Mouse (Mus musculus) neural tube, embryonic 12.5 days (tissue): ENCODE results near the gene Nlrp6. TPM values are rescaled to one million over a fixed set of nuclear protein-coding genes. Genes with fewer than 3 reads are reported as not detected.

Experiments used
- ATAC-seq: fragments of 200-750 bp; cut with Nextera tagmentation; 2 replicates; pipeline ENCODE4 v1.8.0; 2017; ENCODE audit warnings: low read depth, mild to moderate bottlenecking, moderate TSS enrichment, moderate library complexity; ENCODE audit not compliant: low FRiP score
- H3K27ac ChIP-seq: fragments of 300-500 bp; sonication (generic); 2 replicates; pipeline ENCODE4 v1.5.1; 2016
- H3K27me3 ChIP-seq: fragments of 300-500 bp; sonication (generic); replicated peaks from 2 replicates; pipeline ENCODE4 v1.6.1; 2016; ENCODE audit warnings: mild to moderate bottlenecking
- H3K36me3 ChIP-seq: fragments of 300-500 bp; sonication (generic); 2 replicates; pipeline ENCODE4 v1.6.1; 2016; ENCODE audit warnings: mild to moderate bottlenecking
- H3K4me1 ChIP-seq: fragments of 300-500 bp; sonication (generic); 2 replicates; pipeline ENCODE4 v1.6.1; 2016
- H3K4me2 ChIP-seq: fragments of 300-500 bp; sonication (generic); replicated peaks from 2 replicates; pipeline ENCODE4 v1.6.1; 2016; ENCODE audit warnings: mild to moderate bottlenecking
- H3K4me3 ChIP-seq: fragments of 300-500 bp; sonication (generic); 2 replicates; pipeline ENCODE4 v1.5.1; 2016
- H3K9ac ChIP-seq: fragments of 300-500 bp; sonication (generic); 2 replicates; pipeline ENCODE4 v1.6.1; 2016; ENCODE audit warnings: mild to moderate bottlenecking
- H3K9me3 ChIP-seq: fragments of 300-500 bp; sonication (generic); 2 replicates; pipeline ENCODE4 v1.6.1; 2016; ENCODE audit warnings: mild to moderate bottlenecking
- WGBS: fragments of 180-500 bp; shearing (Covaris S2); methylation state at CpG from one replicate; pipeline ENCODE4 v1.1.7; 2016; 5-methylcytosine and 5-hydroxymethylcytosine counted together
- polyA plus RNA-seq: library from polyadenylated mRNA; unstranded; fragments of >200 nt; fragmentation: Nextera tagmentation; extraction: Ambion mirVana; gene quantifications from 2 replicates; pipeline ENCODE4 v1.2.1, GENCODE M21; 2016

Gene Nlrp6
- polyA plus RNA-seq, 1 experiment from 2014 or later, result 0.08 TPM

- Histone ChIP-seq H3K9me3 (no peaks in the 10 kb centered on the region), H3K9ac (0 out of 2 replicates have a peak overlapping the region, but pooled peaks have one; percentile 13), H3K4me1 (no peaks in the 10 kb centered on the region), H3K4me3 (no peak overlapping the region), H3K4me2 (no peak overlapping the region), H3K27me3 (no peaks in the 10 kb centered on the region), H3K27ac (no peak overlapping the region), H3K36me3 (peaks cover 49% of the 10 kb centered on the region)
- ATAC-seq, result no peak
- WGBS, result 81% methylated on average over 3 of the region's 3 CpGs
Observed at GRCm38 (mm10) chr7:140899121-140899520, 21.6 kb upstream of the Nlrp6 start.

GRCm38 (mm10) chr7:140900220-140900619 lies 20.5 kb upstream of the Nlrp6 start, which contains the start of gene Cox8b:
Gene Cox8b, minus strand, starts transcription at chr7:140900446.
- ATAC-seq, result no peak
- H3K9me3 ChIP-seq, result no peaks in the 10 kb centered on the region
- no peak within 1 kb of the TSS for H3K9ac ChIP-seq
- H3K4me1 ChIP-seq, result no peaks in the 10 kb centered on the region
- H3K4me3 ChIP-seq, result no peak within 1 kb of the TSS
- no peak within 1 kb of the TSS for H3K27ac ChIP-seq
- no peak within 1 kb of the TSS for H3K4me2 ChIP-seq
- peaks cover 40% of the 10 kb centered on the region for H3K36me3 ChIP-seq
- WGBS, result 82% methylated on average over 10 of the region's 10 CpGs
- H3K27me3 ChIP-seq, result no peaks in the 10 kb centered on the region

- Histone ChIP-seq H3K36me3 (peaks cover 23% of the 10 kb centered on the region), H3K4me2 (no peak overlapping the region), H3K27me3 (no peaks in the 10 kb centered on the region), H3K4me3 (no peak overlapping the region), H3K4me1 (no peaks in the 10 kb centered on the region), H3K9me3 (no peaks in the 10 kb centered on the region), H3K9ac (no peak overlapping the region), H3K27ac (no peak overlapping the region)
- ATAC-seq, result no peak
- 80% methylated on average over 15 of the region's 15 CpGs for WGBS
Observed at GRCm38 (mm10) chr7:140902036-140902875, 18.4 kb upstream of the Nlrp6 start.

- Histone ChIP-seq H3K36me3 (peaks cover 14% of the 10 kb centered on the region), H3K4me3 (no peak overlapping the region), H3K4me2 (no peak overlapping the region), H3K27me3 (no peaks in the 10 kb centered on the region), H3K9me3 (no peaks in the 10 kb centered on the region), H3K4me1 (no peaks in the 10 kb centered on the region), H3K27ac (no peak overlapping the region), H3K9ac (no peak overlapping the region)
- WGBS, result 24% methylated on average over 13 of the region's 13 CpGs
- ATAC-seq, result peak; percentile 67; the same call in 1 of the 2 replicates
Observed at GRCm38 (mm10) chr7:140903212-140903611, 17.5 kb upstream of the Nlrp6 start.

- Histone ChIP-seq H3K27me3 (no peaks in the 10 kb centered on the region), H3K27ac (no peak overlapping the region), H3K9me3 (no peaks in the 10 kb centered on the region), H3K4me2 (no peak overlapping the region), H3K36me3 (no peaks in the 10 kb centered on the region), H3K4me3 (no peak overlapping the region), H3K9ac (no peak overlapping the region), H3K4me1 (peaks cover 4% of the 10 kb centered on the region; the same call in 1 of the 2 replicates)
- WGBS, result 84% methylated on average over 2 of the region's 2 CpGs
- ATAC-seq, result no peak
Observed at GRCm38 (mm10) chr7:140905642-140906081, 15.0 kb upstream of the Nlrp6 start.

DNA sequence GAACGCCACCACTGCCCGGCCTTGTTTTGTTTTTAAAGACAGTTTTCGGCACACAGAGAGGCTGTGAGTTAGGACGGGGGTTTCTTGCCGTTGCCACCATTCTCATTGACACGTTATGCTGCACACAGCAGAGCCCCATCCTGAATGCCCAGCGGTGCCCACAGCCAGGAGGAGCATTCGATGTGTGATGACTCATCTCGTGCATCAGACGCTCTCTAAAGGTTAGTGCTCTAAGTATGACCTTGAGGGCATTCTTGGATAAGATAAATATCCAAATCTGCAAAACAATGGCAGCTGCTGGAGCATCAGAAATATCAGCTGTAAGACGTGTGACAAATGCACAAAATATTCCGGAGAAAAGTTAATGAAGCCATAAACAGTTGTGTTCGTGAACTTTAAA lies 13.6 kb upstream of the Nlrp6 start:
- Histone ChIP-seq H3K4me1 (peaks cover 4% of the 10 kb centered on the region; the same call in 1 of the 2 replicates), H3K9ac (no peak overlapping the region), H3K27ac (no peak overlapping the region), H3K4me3 (no peak overlapping the region), H3K36me3 (no peaks in the 10 kb centered on the region), H3K9me3 (no peaks in the 10 kb centered on the region), H3K4me2 (no peak overlapping the region), H3K27me3 (no peaks in the 10 kb centered on the region)
- no peak for ATAC-seq
- 83% methylated on average over 13 of the region's 13 CpGs for WGBS

DNA sequence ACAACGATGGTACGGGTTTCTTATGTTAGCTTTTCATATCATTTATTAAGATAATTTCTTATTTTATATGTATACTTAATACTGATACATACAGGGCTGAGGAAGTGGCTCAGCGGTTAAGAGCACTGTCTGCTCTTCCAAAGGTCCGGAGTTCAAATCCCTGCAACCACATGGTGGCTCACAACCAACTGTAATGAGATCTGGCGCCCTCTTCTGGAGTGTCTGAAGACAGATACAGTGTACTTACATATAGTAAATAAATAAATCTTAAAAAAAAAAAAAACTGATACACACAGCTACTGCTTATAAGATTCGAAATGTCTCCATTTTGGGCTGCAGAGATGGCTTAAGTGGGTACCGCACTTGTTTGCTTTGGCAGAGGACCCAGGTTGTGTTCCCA lies 13.0 kb upstream of the Nlrp6 start:
- no peaks in the 10 kb centered on the region for H3K9me3 ChIP-seq
- H3K27ac ChIP-seq, result no peak overlapping the region
- H3K9ac ChIP-seq, result no peak overlapping the region
- 86% methylated on average over 7 of the region's 7 CpGs for WGBS
- H3K4me2 ChIP-seq, result no peak overlapping the region
- H3K36me3 ChIP-seq, result no peaks in the 10 kb centered on the region
- H3K27me3 ChIP-seq, result no peaks in the 10 kb centered on the region
- H3K4me1 ChIP-seq, result peaks cover 4% of the 10 kb centered on the region; the same call in 1 of the 2 replicates
- no peak for ATAC-seq
- no peak overlapping the region for H3K4me3 ChIP-seq

GRCm38 (mm10) chr7:140908181-140908580 lies 12.5 kb upstream of the Nlrp6 start:
- Histone ChIP-seq H3K4me2 (peak overlapping the region; percentile 69), H3K4me1 (peaks cover 4% of the 10 kb centered on the region; the same call in 1 of the 2 replicates), H3K36me3 (no peaks in the 10 kb centered on the region), H3K9ac (no peak overlapping the region), H3K4me3 (no peak overlapping the region), H3K27me3 (no peaks in the 10 kb centered on the region), H3K27ac (no peak overlapping the region), H3K9me3 (no peaks in the 10 kb centered on the region)
- no peak for ATAC-seq
- WGBS, result 52% methylated on average over 7 of the region's 7 CpGs

- H3K9ac ChIP-seq, result no peak overlapping the region
- ATAC-seq, result peak; percentile 48; the same call in 1 of the 2 replicates
- peaks cover 4% of the 10 kb centered on the region; the same call in 1 of the 2 replicates for H3K4me1 ChIP-seq
- H3K4me3 ChIP-seq, result peak overlapping the region; percentile 27
- H3K9me3 ChIP-seq, result no peaks in the 10 kb centered on the region
- H3K27me3 ChIP-seq, result no peaks in the 10 kb centered on the region
- no peak overlapping the region for H3K27ac ChIP-seq
- H3K36me3 ChIP-seq, result no peaks in the 10 kb centered on the region
- H3K4me2 ChIP-seq, result peak overlapping the region; percentile 69
- 1% methylated on average over 19 of the region's 19 CpGs for WGBS
Observed at GRCm38 (mm10) chr7:140908634-140909107, 12.0 kb upstream of the Nlrp6 start.

DNA sequence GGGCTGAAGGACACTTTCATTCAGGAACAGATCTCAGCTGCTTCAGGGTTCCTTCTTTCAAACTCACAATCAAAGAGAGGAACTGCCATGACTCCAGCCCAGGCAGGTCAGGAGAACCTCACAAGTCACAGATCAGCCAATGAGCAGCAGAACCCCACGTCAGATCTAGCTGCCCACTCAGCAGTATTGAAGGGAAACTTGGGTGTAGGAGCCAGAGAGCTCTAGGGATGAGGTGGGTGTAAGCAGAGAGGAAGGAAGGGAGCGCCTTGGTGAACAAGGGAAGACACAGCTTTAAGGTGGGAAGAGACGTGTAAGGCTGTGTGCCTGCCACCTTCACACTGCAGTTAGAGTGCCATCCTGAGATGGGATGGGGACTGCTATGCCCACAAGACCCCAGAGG lies 8.4 kb upstream of the Nlrp6 start:
- whole genome bisulfite sequencing, result 64% methylated on average over 3 of the region's 3 CpGs
- no peak for ATAC-seq
- no peak overlapping the region for H3K27ac ChIP-seq
- no peaks in the 10 kb centered on the region for H3K36me3 ChIP-seq
- peaks cover 4% of the 10 kb centered on the region; the same call in 1 of the 2 replicates for H3K4me1 ChIP-seq
- H3K9ac ChIP-seq, result no peak overlapping the region
- H3K9me3 ChIP-seq, result no peaks in the 10 kb centered on the region
- no peak overlapping the region for H3K4me3 ChIP-seq
- no peaks in the 10 kb centered on the region for H3K27me3 ChIP-seq
- H3K4me2 ChIP-seq, result no peak overlapping the region

- H3K4me2 ChIP-seq, result no peak overlapping the region
- H3K9ac ChIP-seq, result no peak overlapping the region
- no peak overlapping the region for H3K27ac ChIP-seq
- no peak overlapping the region for H3K4me3 ChIP-seq
- no peaks in the 10 kb centered on the region for H3K27me3 ChIP-seq
- no peak for ATAC-seq
- peaks cover 4% of the 10 kb centered on the region; the same call in 1 of the 2 replicates for H3K4me1 ChIP-seq
- no peaks in the 10 kb centered on the region for H3K9me3 ChIP-seq
- WGBS, result 55% methylated on average over 5 of the region's 5 CpGs
- no peaks in the 10 kb centered on the region for H3K36me3 ChIP-seq
Observed at GRCm38 (mm10) chr7:140912846-140913482, 7.7 kb upstream of the Nlrp6 start.

- 90% methylated on average over 8 of the region's 8 CpGs for WGBS
- Histone ChIP-seq H3K9ac (no peak overlapping the region), H3K36me3 (no peaks in the 10 kb centered on the region), H3K9me3 (no peaks in the 10 kb centered on the region), H3K27me3 (peaks cover 3% of the 10 kb centered on the region; the same call in 1 of the 2 replicates), H3K27ac (no peak overlapping the region), H3K4me3 (no peak overlapping the region), H3K4me2 (no peak overlapping the region), H3K4me1 (no peaks in the 10 kb centered on the region)
- ATAC-seq, result no peak
Observed at GRCm38 (mm10) chr7:140914031-140914690, 6.5 kb upstream of the Nlrp6 start.
